Mouse (Mus musculus) layer of hippocampus, postnatal 25 days (tissue): Measurements from ENCODE around the gene Map7d3. TPM values are rescaled to one million over a fixed set of nuclear protein-coding genes. Genes with fewer than 3 reads are reported as not detected.

Experiments used
- DNase-seq, 2 experiments: peaks; one replicate each; pipeline ENCODE4 v3.0.0; 2022; ENCODE audit warnings: mixed read lengths in 2 of 2, low spot score in 1 of 2; ENCODE audit errors: extremely low spot score in 1 of 2
- total RNA-seq, 2 experiments: library from RNA; stranded (reverse); gene quantifications; 2 replicates each; pipeline ENCODE4 v1.2.3; 2021

Gene Map7d3
- total RNA-seq, result under 1 TPM in 1 of 2 experiments, not detected in 1; 0.25 TPM

- no peak for DNase-seq
These were observed at the start of gene Map7d3 for GRCm38 (mm10) chrX:56821765-56822603. TSS of gene Map7d3 (minus strand) at chrX:56822326.

GRCm38 (mm10) chrX:56869863-56870262 lies 47.7 kb upstream of the Map7d3 start, which contains the start of gene Adgrg4:
TSS of gene Adgrg4 (plus strand) at chrX:56870163.
- no peak for DNase-seq

- DNase-seq, result no peak
These were observed 19.1 kb upstream of the Map7d3 start for GRCm38 (mm10) chrX:56841255-56841654.

GRCm38 (mm10) chrX:56839369-56839768 lies 17.2 kb upstream of the Map7d3 start:
- DNase-seq, result peak in 1 of 2 experiments; percentile 20

- no peak for DNase-seq
These were observed 13.7 kb upstream of the Map7d3 start for GRCm38 (mm10) chrX:56835842-56836241.

GRCm38 (mm10) chrX:56827492-56827891 lies 5.4 kb upstream of the Map7d3 start:
- no peak for DNase-seq

- peak; percentile 16 to 67 for DNase-seq
These were observed 30.9 kb downstream of the Map7d3 start for GRCm38 (mm10) chrX:56791268-56791667.

- DNase-seq, result no peak
These were observed 31.5 kb downstream of the Map7d3 start for GRCm38 (mm10) chrX:56790591-56790990.

- DNase-seq, result no peak
These were observed 34.6 kb downstream of the Map7d3 start for GRCm38 (mm10) chrX:56787486-56787885.

- no peak for DNase-seq
These were observed 35.7 kb downstream of the Map7d3 start for GRCm38 (mm10) chrX:56786281-56787061.

- DNase-seq, result no peak
These were observed 48.8 kb downstream of the Map7d3 start for GRCm38 (mm10) chrX:56773329-56773728.

- no peak for DNase-seq
These were observed 50.4 kb downstream of the Map7d3 start for GRCm38 (mm10) chrX:56771751-56772150.

- no peak for DNase-seq
These were observed 52.3 kb downstream of the Map7d3 start for GRCm38 (mm10) chrX:56769838-56770237.

GRCm38 (mm10) chrX:56760257-56760760 lies 61.8 kb downstream of the Map7d3 start:
- DNase-seq, result no peak

GRCm38 (mm10) chrX:56756352-56756751 lies 65.8 kb downstream of the Map7d3 start:
- no peak for DNase-seq

GRCm38 (mm10) chrX:56755646-56756045 lies 66.5 kb downstream of the Map7d3 start:
- DNase-seq, result peak in 1 of 2 experiments; percentile 13

- DNase-seq, result peak in 1 of 2 experiments; percentile 8
These were observed 68.5 kb downstream of the Map7d3 start for GRCm38 (mm10) chrX:56753317-56754289.

GRCm38 (mm10) chrX:56752144-56752543 lies 70.0 kb downstream of the Map7d3 start:
- DNase-seq, result no peak

- no peak for DNase-seq
These were observed 70.6 kb downstream of the Map7d3 start for GRCm38 (mm10) chrX:56751536-56751935.
